ENCODE assay signal across 9 mouse cellular contexts in the genomic region with DNA sequence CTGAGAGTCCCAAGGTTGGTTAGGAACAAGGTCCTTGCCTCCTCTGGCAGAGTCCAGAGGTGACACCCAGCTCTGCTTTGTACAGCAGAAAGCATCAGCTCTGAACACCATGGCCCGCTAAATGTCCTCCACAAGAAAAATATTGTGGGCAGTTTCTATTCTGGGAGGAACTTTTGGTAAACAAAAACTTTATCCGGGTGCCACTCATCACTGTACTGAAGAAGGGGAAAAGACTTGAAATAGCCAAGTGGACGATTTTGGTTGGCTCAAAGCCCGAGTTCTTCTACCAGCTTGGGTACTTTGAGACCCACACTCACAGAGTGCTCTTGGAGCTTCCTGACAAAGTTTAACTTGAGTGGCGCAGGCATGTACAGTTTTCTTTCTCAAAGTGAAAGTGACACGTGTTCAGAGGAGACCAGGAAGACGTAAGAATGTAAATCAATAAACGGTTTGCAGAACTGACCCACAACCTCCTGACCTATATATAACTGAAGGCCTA.
A peak's percentile ranks its signal among the peaks of the same experiment; 100 is the strongest.
DNase-seq lines count a peak whose midpoint lies in the region; ATAC-seq lines count a peak whose summit lies in the region.
"Had no signal": no experiment of that assay in that cellular context is flagged by ENCODE, and none has a peak within 500 bp of the region (broad histone marks: within the 10 kb centered on the region; RNA-seq: fewer than 3 reads in every experiment).

No protein-coding gene starts in this region.

- H3K4me1 ChIP-seq in liver, embryonic 15.5 days (replicated peaks), result peaks cover 15% of the 10 kb centered on the region
- H3K4me1 ChIP-seq in liver, embryonic 11.5 days (replicated peaks; ENCODE audit: control insufficient read depth, insufficient read depth, low read length), result 0 out of 2 replicates have a peak, but pooled peaks cover 4% of the 10 kb centered on the region

- no peaks in the 10 kb centered on the region for H3K36me3 ChIP-seq in liver, embryonic 15.5 days (replicated peaks)
- no peaks in the 10 kb centered on the region for H3K36me3 ChIP-seq in liver, embryonic 11.5 days (ENCODE audit: control insufficient read depth, insufficient read depth, low read length)
- H3K36me3 ChIP-seq: embryonic facial prominence, embryonic 13.5 days; hindbrain, embryonic 12.5 days had no signal

- H3K27ac ChIP-seq in liver, embryonic 15.5 days (replicated peaks), result 0 out of 2 replicates have a peak overlapping the region, but pooled peaks have one; percentile 33
- no peak overlapping the region for H3K27ac ChIP-seq in liver, embryonic 11.5 days (ENCODE audit: low read depth, low read length)
- H3K27ac ChIP-seq: embryonic facial prominence, embryonic 13.5 days; hindbrain, embryonic 12.5 days had no signal

- peak overlapping the region; percentile 10 for H3K4me2 ChIP-seq in liver, embryonic 15.5 days
- no peak overlapping the region for H3K4me2 ChIP-seq in liver, embryonic 11.5 days
- H3K4me2 ChIP-seq: embryonic facial prominence, embryonic 13.5 days; hindbrain, embryonic 12.5 days had no signal

- peak; percentile 75 for ATAC-seq in liver, embryonic 15.5 days (ENCODE audit: insufficient read depth)
- no peak for ATAC-seq in liver, embryonic 11.5 days (replicated peaks; ENCODE audit: low FRiP score)
- no peak for ATAC-seq in frontal cortex, adult (ENCODE audit: low TSS enrichment)

- H3K27me3 ChIP-seq in liver, embryonic 15.5 days, result no peaks in the 10 kb centered on the region
- H3K27me3 ChIP-seq in liver, embryonic 11.5 days (replicated peaks; ENCODE audit: control insufficient read depth, insufficient read depth, low read length), result no peaks in the 10 kb centered on the region
- H3K27me3 ChIP-seq: embryonic facial prominence, embryonic 13.5 days; hindbrain, embryonic 12.5 days had no signal

- DNase-seq in liver, embryonic 11.5 days (ENCODE audit: low spot score), result no peak
- DNase-seq in fibroblast of lung, adult 2 months (ENCODE audit: low read depth), result peak; percentile 17
- DNase-seq in kidney, postnatal 14 days, result peak; percentile 62
- DNase-seq in skeletal muscle tissue, adult 2 months (ENCODE audit: low read depth, low spot score), result peak; percentile 43
- no peak for DNase-seq in testis, postnatal 14 days (ENCODE audit: low spot score)

- H3K9me3 ChIP-seq in liver, embryonic 15.5 days (replicated peaks), result no peaks in the 10 kb centered on the region
- no peaks in the 10 kb centered on the region for H3K9me3 ChIP-seq in liver, embryonic 11.5 days (ENCODE audit: control insufficient read depth, low read length)
- H3K9me3 ChIP-seq: embryonic facial prominence, embryonic 13.5 days; hindbrain, embryonic 12.5 days had no signal

- 26% methylated on average over 8 of the region's 8 CpGs for WGBS in liver, embryonic 15.5 days (ENCODE audit: insufficient replicate concordance)
- WGBS in liver, embryonic 11.5 days, result 62% methylated on average over 8 of the region's 8 CpGs

- no peak overlapping the region for H3K4me3 ChIP-seq in liver, embryonic 15.5 days (replicated peaks)
- no peak overlapping the region for H3K4me3 ChIP-seq in liver, embryonic 11.5 days (ENCODE audit: low read depth, low read length)
- H3K4me3 ChIP-seq: embryonic facial prominence, embryonic 13.5 days; hindbrain, embryonic 12.5 days had no signal

- no peak overlapping the region for H3K9ac ChIP-seq in liver, embryonic 15.5 days
- no peak overlapping the region for H3K9ac ChIP-seq in liver, embryonic 11.5 days (ENCODE audit: low read depth, low read length)
- H3K9ac ChIP-seq: embryonic facial prominence, embryonic 13.5 days; hindbrain, embryonic 12.5 days had no signal

Comparison
In these comparisons a context has a peak if more than half of its experiments do, and no peak if none do; other contexts are left out.
1. DNase-seq: peak in fibroblast of lung, adult 2 months (single experiment), kidney, postnatal 14 days (single experiment) and skeletal muscle tissue, adult 2 months (single experiment); none in liver, embryonic 11.5 days (single experiment) and testis, postnatal 14 days (single experiment).